Mouse (Mus musculus): ENCODE measurements around the gene Thumpd2. TPM values are rescaled to one million over a fixed set of nuclear protein-coding genes. Genes with fewer than 3 reads are reported as not detected.

Gene Thumpd2
- polyA plus RNA-seq, 1 experiment from 2014 or later = 17.5 TPM

DNA sequence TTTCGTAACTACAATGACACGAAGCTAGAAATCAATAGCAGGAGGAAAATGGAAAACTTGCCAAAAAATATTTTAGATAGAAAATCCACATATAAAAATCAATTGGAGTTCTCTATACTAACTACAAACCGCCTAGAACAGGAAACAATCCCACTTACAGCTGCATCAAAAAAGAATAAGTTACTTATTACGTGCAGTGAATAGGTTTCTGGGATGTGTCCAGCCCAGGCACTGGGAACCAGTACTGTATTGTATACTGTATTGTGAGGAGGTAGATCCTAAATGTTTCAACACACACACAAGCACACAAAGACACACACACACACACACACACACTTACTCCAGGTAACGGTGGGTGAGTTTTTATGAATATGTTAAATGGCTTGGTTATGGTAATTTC is 87.6 kb downstream of the Thumpd2 start:
- Histone ChIP-seq H3K27me3 (ENCODE audit: control insufficient read depth, insufficient read depth, low read length) (no peaks in the 10 kb centered on the region), H3K36me3 (ENCODE audit: control insufficient read depth, insufficient read depth, low read length) (no peaks in the 10 kb centered on the region), H3K9ac (ENCODE audit: low read length) (no peak overlapping the region), H3K4me2 (ENCODE audit: low read depth, low read length, severe bottlenecking) (no peak overlapping the region), H3K4me1 (replicated peaks; ENCODE audit: control insufficient read depth, insufficient read depth, low read length) (peaks cover 4% of the 10 kb centered on the region; the same call in 1 of the 2 replicates), H3K9me3 (ENCODE audit: control insufficient read depth, low read length) (no peaks in the 10 kb centered on the region), H3K4me3 (ENCODE audit: low read depth, low read length) (no peak overlapping the region), H3K27ac (ENCODE audit: low read depth, low read length) (no peak overlapping the region)
- ATAC-seq (replicated peaks; ENCODE audit: low FRiP score) (no peak), DNase-seq (ENCODE audit: low spot score) (no peak)
- 91% methylated on average over 5 of the region's 5 CpGs for WGBS

Other genes with a start within 250 kb of the Thumpd2 start
- gene Tmem178, start 120.5 kb downstream of the Thumpd2 start, polyA plus RNA-seq (2014; fragmentation: Nextera tagmentation; extraction: Ambion mirVana) = 13.6 and 14.7 TPM in 2 replicates

All from forebrain, embryonic 11.5 days (tissue).